Mouse (Mus musculus) bone marrow, adult 2 months (tissue): Measurements from ENCODE around the gene Ldah. TPM values are rescaled to one million over a fixed set of nuclear protein-coding genes. Genes with fewer than 3 reads are reported as not detected.
A peak's percentile ranks its signal among the peaks of the same experiment; 100 is the strongest.

Experiments used
- H3K27ac ChIP-seq: fragments of 200-500 bp; 2 replicates; pipeline ENCODE4 v1.5.1; 2012; ENCODE audit warnings: low read depth, mild to moderate bottlenecking, control low read depth, inconsistent platforms, low read length; ENCODE audit not compliant: control insufficient read depth, poor library complexity, insufficient read depth
- H3K4me1 ChIP-seq: fragments of 200-500 bp; 2 replicates; pipeline ENCODE4 v1.6.1; 2011; ENCODE audit warnings: low read length; ENCODE audit not compliant: control insufficient read depth, insufficient read depth
- H3K4me3 ChIP-seq: fragments of 200-500 bp; replicated peaks from 2 replicates; pipeline ENCODE3; 2011; ENCODE audit warnings: mild to moderate bottlenecking, low read depth, low read length, control low read depth; ENCODE audit not compliant: control insufficient read depth
- CTCF ChIP-seq: fragments of 200-500 bp; IDR thresholded peaks from 2 replicates; pipeline ENCODE4 v1.5.1; 2011; ENCODE audit warnings: low read length, control low read depth; ENCODE audit not compliant: control insufficient read depth, insufficient read depth
- POLR2A ChIP-seq: fragments of 200-500 bp; IDR thresholded peaks from 2 replicates; pipeline ENCODE4 v1.6.1; 2011; ENCODE audit warnings: low read depth, mild to moderate bottlenecking, control low read depth, low read length, borderline replicate concordance; ENCODE audit not compliant: control insufficient read depth
- WGBS: fragments of 180-500 bp; shearing (Covaris S2); methylation state at CpG from one replicate; pipeline ENCODE4 v1.1.7; 2018; 5-methylcytosine and 5-hydroxymethylcytosine counted together
- polyA plus RNA-seq: library from polyadenylated mRNA; stranded (reverse); fragments of >200 nt; gene quantifications from 2 replicates; pipeline ENCODE4 v1.2.4, GENCODE M21; 2011; ENCODE audit warnings: low replicate concordance; ENCODE audit not compliant: missing spikeins, insufficient read depth, insufficient read length

The Ldah gene
- polyA plus RNA-seq, 1 experiment, result 21.4 TPM

- Histone ChIP-seq H3K27ac (no peak overlapping the region), H3K4me1 (no peaks in the 10 kb centered on the region; the same call in 1 of the 2 replicates), H3K4me3 (no peak overlapping the region)
- WGBS, result 80% methylated on average over 2 of the region's 2 CpGs
- TF ChIP-seq POLR2A, result no peak
These were observed 2.2 kb upstream of the Ldah start for GRCm38 (mm10) chr12:8205721-8206120.

DNA sequence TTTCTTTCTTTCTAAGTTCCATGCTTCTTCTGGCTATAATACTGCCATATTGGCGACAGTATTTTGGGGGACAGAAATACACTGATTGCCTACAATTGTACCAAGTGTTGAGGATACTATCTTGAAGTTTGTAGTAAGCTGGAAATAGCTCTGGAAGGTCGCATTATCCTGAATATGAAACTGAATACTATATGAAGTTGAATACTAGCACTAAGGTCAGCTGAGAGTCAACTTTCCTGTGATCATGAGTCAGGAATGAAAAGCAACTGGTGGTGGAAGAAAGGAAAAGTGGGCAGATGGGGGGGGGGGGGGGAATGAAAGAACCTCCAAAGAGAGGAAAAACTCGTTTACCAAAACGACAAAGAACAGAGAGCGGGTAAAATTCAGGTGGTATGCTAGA lies 329 bp upstream of the Ldah start:
- H3K27ac ChIP-seq, result no peak overlapping the region
- WGBS, result 18% methylated on average over 5 of the region's 5 CpGs

GRCm38 (mm10) chr12:8216392-8217280 lies 8.7 kb downstream of the Ldah start:
- WGBS, result 84% methylated on average over 15 of the region's 15 CpGs
- no peaks in the 10 kb centered on the region for H3K4me1 ChIP-seq
- no peak for TF ChIP-seq CTCF
- no peak for TF ChIP-seq POLR2A
- H3K4me3 ChIP-seq, result no peak overlapping the region
- no peak overlapping the region for H3K27ac ChIP-seq

More for the DNA sequence above, 329 bp upstream of the Ldah start:
- no peaks in the 10 kb centered on the region; the same call in 1 of the 2 replicates for H3K4me1 ChIP-seq
- H3K4me3 ChIP-seq, result peak overlapping the region; percentile 98
- no peak for TF ChIP-seq POLR2A
- no peak for TF ChIP-seq CTCF

GRCm38 (mm10) chr12:8223036-8223435 lies 15.1 kb downstream of the Ldah start:
- 65% methylated on average over 6 of the region's 6 CpGs for WGBS
- H3K27ac ChIP-seq, result no peak overlapping the region
- TF ChIP-seq POLR2A (no peak), CTCF (no peak)
- H3K4me3 ChIP-seq, result no peak overlapping the region
- no peaks in the 10 kb centered on the region for H3K4me1 ChIP-seq

DNA sequence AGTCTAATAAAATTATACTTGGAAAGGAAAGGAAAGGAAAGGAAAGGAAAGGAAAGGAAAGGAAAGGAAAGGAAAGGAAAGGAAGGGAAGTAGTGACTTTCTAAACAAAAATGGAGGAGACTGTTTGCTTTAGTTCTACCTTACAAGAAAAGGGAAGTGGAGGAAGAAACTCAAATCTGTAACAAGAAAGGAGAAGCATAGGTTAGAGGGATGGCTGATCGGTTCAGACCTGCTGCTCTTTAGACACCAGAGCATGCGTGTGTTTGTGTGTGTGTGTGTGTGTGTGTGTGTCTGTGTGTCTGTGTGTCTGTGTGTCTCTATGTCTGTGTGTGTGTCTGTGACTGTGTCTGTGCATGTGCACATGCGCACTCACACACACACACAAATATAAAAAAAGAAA lies 23.2 kb downstream of the Ldah start:
- peaks cover 1% of the 10 kb centered on the region; the same call in 1 of the 2 replicates for H3K4me1 ChIP-seq
- TF ChIP-seq POLR2A (no peak), CTCF (no peak)
- WGBS, result 52% methylated on average over 3 of the region's 3 CpGs
- no peak overlapping the region for H3K4me3 ChIP-seq
- H3K27ac ChIP-seq, result no peak overlapping the region

DNA sequence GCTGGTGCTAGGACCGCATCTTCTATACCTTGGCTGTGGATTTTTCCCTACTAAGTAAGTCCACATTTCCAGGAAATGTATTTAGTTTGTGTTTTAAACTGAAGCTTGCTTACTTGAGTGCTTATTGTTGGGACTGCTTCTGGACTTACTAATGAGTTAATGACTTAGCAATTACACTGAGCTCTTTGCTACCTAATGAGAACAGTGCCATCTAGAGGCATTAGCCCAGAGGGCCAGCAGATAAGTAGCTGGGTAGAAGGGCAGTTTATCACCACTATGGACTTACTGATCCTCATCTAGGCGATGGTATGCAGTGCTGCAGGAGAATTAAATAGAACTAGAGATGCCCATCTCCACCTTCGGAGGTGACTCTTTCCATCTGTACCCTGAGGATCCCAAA lies 24.8 kb downstream of the Ldah start:
- Histone ChIP-seq H3K27ac (no peak overlapping the region), H3K4me3 (no peak overlapping the region), H3K4me1 (peaks cover 1% of the 10 kb centered on the region; the same call in 1 of the 2 replicates)
- 90% methylated on average over 3 of the region's 3 CpGs for WGBS
- TF ChIP-seq CTCF (no peak), POLR2A (no peak)

DNA sequence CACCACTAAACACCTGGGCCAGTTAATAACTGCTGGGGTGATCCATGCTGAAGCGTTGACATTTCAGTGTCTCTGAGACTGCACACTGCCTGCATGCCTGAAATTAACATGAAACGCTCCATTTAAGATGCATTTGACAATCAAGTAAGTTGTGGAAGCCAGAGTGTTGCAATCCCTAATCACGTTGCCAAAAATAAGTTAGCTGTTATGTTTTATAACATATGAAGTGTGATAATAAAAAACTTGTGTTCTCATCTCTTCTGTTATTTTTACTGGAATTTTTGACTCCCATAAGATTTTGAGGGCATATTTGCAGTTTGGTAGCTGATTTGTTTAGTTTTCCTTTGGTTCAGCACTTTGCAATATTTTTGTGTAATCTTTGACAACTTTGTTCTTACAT lies 34.3 kb downstream of the Ldah start:
- no peak overlapping the region for H3K27ac ChIP-seq
- no peaks in the 10 kb centered on the region for H3K4me1 ChIP-seq
- H3K4me3 ChIP-seq, result no peak overlapping the region
- TF ChIP-seq POLR2A, result no peak
- TF ChIP-seq CTCF, result no peak
- WGBS, result 64% methylated on average over 3 of the region's 3 CpGs

DNA sequence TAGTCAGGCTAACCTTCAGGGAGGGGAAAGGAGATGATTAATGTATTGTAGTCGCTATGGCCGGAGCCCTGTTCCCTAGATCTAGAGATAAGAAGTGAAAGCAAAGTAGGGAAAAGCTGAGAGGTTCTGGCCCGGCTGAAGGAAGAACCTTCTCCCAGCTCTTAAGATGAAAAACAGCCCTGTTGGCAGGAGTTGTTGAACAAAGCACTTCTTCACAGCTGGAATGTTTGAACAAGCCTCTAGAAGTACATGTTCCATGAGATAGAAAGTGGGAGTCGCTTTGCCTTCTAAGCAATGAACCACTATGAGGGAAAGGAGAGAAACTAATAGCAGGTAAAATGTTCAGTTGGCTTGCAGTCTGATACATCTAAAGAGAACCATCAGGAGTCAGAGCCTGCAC lies 36.8 kb downstream of the Ldah start:
- TF ChIP-seq CTCF, result no peak
- TF ChIP-seq POLR2A, result no peak
- no peaks in the 10 kb centered on the region for H3K4me1 ChIP-seq
- no peak overlapping the region for H3K4me3 ChIP-seq
- no peak overlapping the region for H3K27ac ChIP-seq
- WGBS, result 77% methylated on average over 4 of the region's 4 CpGs
